Mouse (Mus musculus) ES-Bruce4 (cell line): Measurements from ENCODE around the gene Mlxip.

Experiments
- CTCF ChIP-seq: IDR thresholded peaks from one replicate; pipeline ENCODE4 v1.8.1; 2011; ENCODE audit warnings: low read depth, low read length
- EP300 ChIP-seq: IDR thresholded peaks from 2 replicates; pipeline ENCODE4 v1.6.1; 2011; ENCODE audit warnings: low read depth, low read length; ENCODE audit not compliant: insufficient read depth

DNA sequence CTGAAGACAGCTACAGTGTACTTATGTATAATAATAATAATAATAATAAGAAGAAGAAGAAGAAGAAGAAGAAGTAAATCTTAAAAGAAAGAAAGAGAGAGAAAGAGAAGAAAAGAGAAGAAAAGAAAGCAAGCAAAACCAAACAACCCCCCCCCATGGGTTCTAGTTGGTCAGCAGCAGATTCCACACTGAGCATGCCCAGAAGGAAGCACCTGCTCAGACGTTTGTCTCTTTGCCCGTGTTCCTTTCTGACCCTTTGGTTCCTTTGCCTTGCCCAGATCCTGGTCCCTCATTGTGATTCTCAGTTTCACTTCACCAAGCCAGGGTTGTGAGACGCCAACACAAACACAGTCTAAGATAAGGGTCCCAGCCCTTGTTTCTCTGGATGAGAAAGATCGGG lies 107.4 kb downstream of the Mlxip start:
- TF ChIP-seq CTCF (no peak), EP300 (no peak)
